Mouse (Mus musculus) liver, adult 2 months (tissue): ENCODE measurements around the gene Slc45a1. TPM values are rescaled to one million over a fixed set of nuclear protein-coding genes. Genes with fewer than 3 reads are reported as not detected.

Source experiments
- DNase-seq: peaks from one replicate; pipeline ENCODE4 v3.0.0-alpha.2; 2011; ENCODE audit warnings: low read depth, low spot score; ENCODE audit errors: extremely low read depth
- H3K27ac ChIP-seq: fragments of 200-500 bp; replicated peaks from 2 replicates; pipeline ENCODE4 v1.5.1; 2012; ENCODE audit warnings: low read depth, mild to moderate bottlenecking, control low read depth, inconsistent platforms, low read length; ENCODE audit not compliant: insufficient read depth
- H3K27me3 ChIP-seq: fragments of 200-500 bp; 2 replicates; pipeline ENCODE4 v1.6.1; 2012; ENCODE audit warnings: mild to moderate bottlenecking, moderate library complexity, low read length, inconsistent platforms; ENCODE audit not compliant: control insufficient read depth, insufficient read depth
- H3K36me3 ChIP-seq: fragments of 200-500 bp; 2 replicates; pipeline ENCODE4 v1.6.1; 2012; ENCODE audit warnings: low read length, inconsistent platforms; ENCODE audit not compliant: control insufficient read depth, insufficient read depth
- H3K4me1 ChIP-seq: fragments of 200-500 bp; 2 replicates; pipeline ENCODE4 v1.6.1; 2011; ENCODE audit warnings: low read length; ENCODE audit not compliant: control insufficient read depth, insufficient read depth
- H3K4me3 ChIP-seq: fragments of 200-500 bp; 2 replicates; pipeline ENCODE4 v1.5.1; 2011; ENCODE audit warnings: low read depth, mild to moderate bottlenecking, control low read depth, low read length, moderate library complexity; ENCODE audit not compliant: insufficient read depth
- H3K79me2 ChIP-seq: fragments of 200-500 bp; 2 replicates; pipeline ENCODE4 v1.6.1; 2012; ENCODE audit warnings: inconsistent platforms, mild to moderate bottlenecking, low read length, moderate library complexity; ENCODE audit not compliant: control insufficient read depth, insufficient read depth
- H3K9ac ChIP-seq: fragments of 200-500 bp; 2 replicates; pipeline ENCODE4 v1.6.1; 2012; ENCODE audit warnings: low read depth, mild to moderate bottlenecking, control low read depth, inconsistent platforms, low read length
- CTCF ChIP-seq: fragments of 200-500 bp; IDR thresholded peaks from 2 replicates; pipeline ENCODE4 v1.5.1; 2011; ENCODE audit warnings: low read depth, low read length, control low read depth
- POLR2A ChIP-seq: fragments of 200-500 bp; IDR thresholded peaks from 2 replicates; pipeline ENCODE4 v1.6.1; 2011; ENCODE audit warnings: low read length, control low read depth; ENCODE audit not compliant: insufficient read depth; ENCODE audit errors: extremely low read depth
- WGBS: fragments of 180-500 bp; shearing (Covaris S2); methylation state at CpG from one replicate; pipeline ENCODE4 v1.1.7; 2018; 5-methylcytosine and 5-hydroxymethylcytosine counted together
- polyA plus RNA-seq: library from polyadenylated mRNA; depleted of rRNA; stranded (reverse); fragments of >200 nt; gene quantifications from 2 replicates; pipeline ENCODE4 v1.2.3, GENCODE M21; 2012
- total RNA-seq: library from RNA; depleted of rRNA; stranded (reverse); fragments of >200 nt; gene quantifications from 2 replicates; pipeline ENCODE4 v1.2.3, GENCODE M21; 2014

Slc45a1 gene
- total and polyA plus RNA-seq, 2 experiments, result not detected

DNA sequence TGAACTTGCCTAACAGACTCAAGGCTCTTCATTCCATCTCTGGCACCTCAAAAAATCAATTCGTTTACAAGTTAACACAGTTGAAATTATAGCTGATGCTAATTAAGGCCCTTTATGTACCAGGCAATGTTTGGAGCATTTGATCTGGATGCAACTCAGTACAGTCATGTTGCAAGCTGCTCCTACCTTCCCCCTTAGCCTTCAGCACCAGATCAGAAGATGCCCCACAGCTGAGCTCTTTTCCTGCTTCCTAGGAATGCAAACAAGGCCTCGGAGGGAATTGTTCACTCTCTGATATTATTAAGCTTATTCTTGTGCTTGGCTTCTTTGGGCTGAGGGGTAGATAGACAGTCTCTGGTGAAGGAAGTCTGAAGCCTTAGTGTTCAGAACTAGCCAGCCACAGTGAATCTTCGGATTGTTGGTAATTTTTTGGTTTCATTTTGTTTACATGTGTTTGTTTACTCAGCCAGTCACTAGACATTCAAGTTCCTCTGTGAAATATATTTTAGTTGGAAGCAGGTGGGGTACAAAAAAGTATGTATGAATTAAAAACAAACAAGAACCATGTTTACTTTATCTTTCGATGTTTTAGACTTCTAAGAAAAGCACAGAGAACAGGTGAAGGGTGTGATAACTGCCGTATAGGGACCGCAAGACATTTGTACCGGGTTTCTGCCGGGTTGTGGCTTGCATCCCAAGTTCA is 64.2 kb downstream of the Slc45a1 start:
- H3K79me2 ChIP-seq, result peaks cover 36% of the 10 kb centered on the region
- H3K27ac ChIP-seq, result 0 out of 2 replicates have a peak overlapping the region, but pooled peaks have one; percentile 12
- H3K36me3 ChIP-seq, result no peaks in the 10 kb centered on the region
- 47% methylated on average over 8 of the region's 8 CpGs for WGBS
- H3K9ac ChIP-seq, result no peak overlapping the region
- peaks cover 52% of the 10 kb centered on the region for H3K4me1 ChIP-seq
- H3K27me3 ChIP-seq, result no peaks in the 10 kb centered on the region
- no peak overlapping the region for H3K4me3 ChIP-seq
- no peak for DNase-seq
- TF ChIP-seq POLR2A (no peak), CTCF (no peak)

DNA sequence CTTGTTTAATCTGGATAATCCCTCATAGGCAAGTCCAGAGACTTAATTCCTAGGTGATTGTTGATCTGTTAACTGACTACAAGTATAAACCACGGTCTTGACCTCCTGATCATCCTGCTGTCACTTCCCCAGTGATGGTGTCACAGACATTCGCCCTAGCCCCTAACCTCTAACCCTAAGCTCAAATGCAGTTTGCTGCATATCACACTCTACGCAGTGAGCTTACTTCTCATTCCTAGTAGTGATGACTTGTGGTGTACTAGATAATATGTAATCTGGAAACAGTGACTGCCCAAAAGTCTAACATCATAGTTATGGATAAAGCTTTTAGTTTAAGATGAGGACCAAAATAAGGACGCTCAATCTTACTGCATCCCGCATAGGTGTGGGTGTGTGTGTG is 65.7 kb downstream of the Slc45a1 start:
- Histone ChIP-seq H3K27me3 (no peaks in the 10 kb centered on the region), H3K36me3 (no peaks in the 10 kb centered on the region), H3K79me2 (peaks cover 30% of the 10 kb centered on the region), H3K9ac (no peak overlapping the region), H3K27ac (no peak overlapping the region), H3K4me1 (peaks cover 51% of the 10 kb centered on the region), H3K4me3 (no peak overlapping the region)
- WGBS, result 82% methylated on average over 5 of the region's 5 CpGs
- TF ChIP-seq CTCF, result no peak
- no peak for TF ChIP-seq POLR2A
- no peak for DNase-seq

DNA sequence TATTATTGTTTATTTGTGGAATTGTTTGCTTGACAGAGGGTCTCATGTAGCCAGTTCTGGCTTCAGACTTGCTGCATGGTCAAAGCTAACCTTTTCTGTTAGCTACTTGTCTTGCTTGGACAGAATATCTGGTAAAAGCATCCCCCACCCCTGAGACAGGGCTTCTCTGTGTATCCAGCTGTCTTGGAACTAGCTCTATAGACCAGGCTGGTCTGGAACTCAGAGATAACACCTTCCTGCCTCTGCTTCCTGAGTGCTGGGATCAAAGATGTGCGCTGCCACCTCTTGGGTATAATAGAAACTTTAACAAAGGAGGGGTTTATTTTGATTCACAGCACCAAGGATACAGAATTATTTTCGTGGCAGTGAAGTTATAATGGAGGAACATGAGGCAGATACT is 66.2 kb downstream of the Slc45a1 start:
- no peak overlapping the region for H3K27ac ChIP-seq
- no peak for TF ChIP-seq CTCF
- no peak for TF ChIP-seq POLR2A
- no peak overlapping the region for H3K4me3 ChIP-seq
- no peaks in the 10 kb centered on the region for H3K36me3 ChIP-seq
- 79% methylated on average over 2 of the region's 2 CpGs for WGBS
- no peaks in the 10 kb centered on the region for H3K27me3 ChIP-seq
- peaks cover 34% of the 10 kb centered on the region for H3K79me2 ChIP-seq
- DNase-seq, result no peak
- peaks cover 48% of the 10 kb centered on the region for H3K4me1 ChIP-seq
- H3K9ac ChIP-seq, result no peak overlapping the region

DNA sequence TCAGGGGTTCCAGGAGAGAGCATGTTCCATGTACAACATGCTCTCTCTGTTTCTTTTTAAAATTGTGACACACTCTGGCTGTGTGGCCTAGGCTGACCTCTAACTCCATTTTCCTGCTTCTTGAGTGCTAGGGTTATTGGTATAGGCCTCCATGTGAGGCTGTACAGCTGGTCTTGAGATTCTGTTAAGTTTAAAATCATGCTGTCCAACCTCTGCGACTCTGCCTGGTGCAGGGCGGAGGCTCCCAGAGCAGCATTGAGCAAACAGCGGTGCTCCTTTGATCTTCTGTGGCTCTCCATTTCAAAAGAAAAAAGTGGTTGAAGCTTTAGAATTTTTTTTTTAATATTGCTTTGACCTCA is 68.2 kb downstream of the Slc45a1 start:
- Histone ChIP-seq H3K9ac (peak overlapping the region; percentile 5), H3K4me1 (peaks cover 43% of the 10 kb centered on the region), H3K79me2 (peaks cover 34% of the 10 kb centered on the region), H3K27me3 (no peaks in the 10 kb centered on the region), H3K27ac (peak overlapping the region; percentile 77), H3K36me3 (no peaks in the 10 kb centered on the region), H3K4me3 (no peak overlapping the region)
- DNase-seq, result peak; percentile 64
- 11% methylated on average over 3 of the region's 3 CpGs for WGBS
- no peak for TF ChIP-seq POLR2A
- no peak for TF ChIP-seq CTCF

DNA sequence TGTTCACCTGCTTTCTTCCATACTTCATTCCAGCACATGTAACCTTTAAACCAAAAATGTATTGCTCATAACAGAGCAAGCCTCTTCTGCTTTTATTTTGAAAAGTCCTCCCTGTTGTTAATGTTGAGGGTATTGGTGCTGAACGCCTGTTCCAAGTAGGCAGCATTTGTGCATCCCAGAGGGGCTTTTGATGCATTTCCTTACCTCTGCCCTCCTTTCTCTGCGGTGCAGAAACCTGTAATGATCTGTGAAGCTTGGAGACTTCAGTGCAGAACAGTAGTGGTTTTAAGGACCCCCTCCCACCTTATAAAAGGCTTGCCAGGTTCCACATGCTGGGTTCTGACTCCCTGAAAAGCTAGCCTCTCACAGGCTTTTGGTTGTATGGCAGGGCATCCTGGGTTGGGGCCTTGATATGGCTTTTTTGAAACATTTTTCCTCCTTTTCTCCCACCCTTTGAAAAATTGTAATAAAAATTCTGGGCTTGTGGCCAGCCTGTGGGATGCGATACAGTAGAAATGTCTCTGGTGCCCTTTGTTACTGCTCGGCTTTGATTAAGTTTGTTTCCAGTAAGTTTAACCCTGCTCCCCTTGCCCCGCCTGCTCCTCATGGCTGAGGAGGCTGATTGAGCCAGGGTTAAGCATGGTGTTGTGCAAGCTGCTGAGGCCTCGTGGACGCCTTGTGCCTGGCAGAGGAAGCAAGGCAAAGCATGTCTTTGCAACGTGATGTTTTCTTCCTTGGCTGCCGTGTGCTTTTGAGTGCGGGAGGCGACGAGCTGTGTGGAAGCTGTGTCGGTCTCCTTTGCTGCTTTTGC is 68.8 kb downstream of the Slc45a1 start:
- H3K4me1 ChIP-seq, result peaks cover 43% of the 10 kb centered on the region
- no peak for TF ChIP-seq CTCF
- TF ChIP-seq POLR2A, result no peak
- H3K4me3 ChIP-seq, result no peak overlapping the region
- peak; percentile 91 for DNase-seq
- H3K27ac ChIP-seq, result peak overlapping the region; percentile 77
- H3K79me2 ChIP-seq, result peaks cover 33% of the 10 kb centered on the region
- no peaks in the 10 kb centered on the region for H3K27me3 ChIP-seq
- no peaks in the 10 kb centered on the region for H3K36me3 ChIP-seq
- peak overlapping the region; percentile 5 for H3K9ac ChIP-seq
- WGBS, result 10% methylated on average over 13 of the region's 13 CpGs
